Mouse (Mus musculus): ENCODE results near the gene Sept14. TPM values are rescaled to one million over a fixed set of nuclear protein-coding genes. Genes with fewer than 3 reads are reported as not detected.

The Sept14 gene
- total RNA-seq (2023): not detected

DNA sequence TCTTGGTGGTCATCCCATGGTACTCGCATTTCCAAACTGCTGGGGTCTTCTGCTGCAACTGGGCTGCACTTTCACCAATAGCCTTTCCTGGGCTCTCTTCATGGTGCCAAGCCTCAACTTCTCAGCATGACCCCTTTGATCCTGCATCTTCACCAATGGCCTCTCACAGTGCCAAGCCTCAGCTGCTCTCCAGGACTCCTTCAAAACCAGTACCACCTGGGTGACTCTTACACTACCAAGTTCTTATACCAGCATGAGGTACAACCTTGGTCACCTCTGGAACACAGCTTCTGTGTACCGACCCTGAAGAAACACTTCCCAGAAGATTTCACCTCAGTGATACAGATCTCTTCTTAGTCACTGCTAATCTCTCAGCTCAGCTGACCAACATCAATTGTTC lies at the start of gene Sept14:
TSS of gene Sept14 (minus strand) at position 101 of the 400 bp plus-strand sequence.

DNA sequence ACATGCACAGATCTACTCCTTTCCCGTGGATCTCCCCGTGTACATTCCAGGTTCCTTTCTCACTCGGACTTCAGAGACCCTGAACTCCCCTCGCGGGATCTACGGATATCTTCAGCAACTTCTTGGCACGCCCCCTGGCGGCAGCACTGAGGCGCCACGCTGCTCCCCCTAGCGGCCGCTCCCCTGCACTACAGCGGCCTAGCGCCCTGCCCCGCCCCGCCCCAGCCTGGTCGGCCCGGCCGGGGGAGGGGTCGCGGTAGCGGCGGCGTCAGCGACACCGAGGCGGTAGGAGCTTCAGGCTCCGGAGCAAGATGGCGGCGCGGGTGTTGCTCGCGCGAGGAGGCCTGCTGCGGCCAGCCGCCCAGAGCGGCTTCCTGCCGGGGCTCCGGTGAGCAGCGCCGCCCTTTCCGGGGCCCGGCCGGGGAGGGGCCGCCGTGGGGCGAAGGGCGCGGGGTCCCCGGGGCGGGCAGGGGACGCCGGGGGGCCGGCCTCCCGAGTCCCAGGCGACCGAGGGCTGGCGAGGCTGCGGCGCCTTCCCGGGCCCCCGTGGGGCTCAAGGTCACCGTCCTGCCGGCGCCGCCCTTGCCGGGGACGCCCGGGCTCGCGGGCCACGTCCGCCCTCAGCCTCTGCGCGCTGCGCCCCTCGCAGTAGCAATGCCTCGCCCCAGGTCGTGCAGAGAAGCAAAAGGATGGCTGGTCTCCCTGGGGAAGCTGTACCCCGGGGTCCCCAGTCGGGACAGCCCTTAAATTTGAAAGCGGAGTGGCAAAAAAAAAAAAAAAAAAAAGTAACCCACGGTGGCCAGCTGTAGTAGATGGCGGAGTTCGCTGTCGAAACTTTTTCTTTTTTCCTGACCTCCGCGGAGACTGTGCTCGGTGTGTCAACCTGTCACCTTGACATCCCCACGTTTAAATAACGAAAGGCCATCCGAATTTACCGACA lies 16.8 kb upstream of the Sept14 start, which contains the start of gene Nipsnap2:
TSS of gene Nipsnap2 (plus strand) at position 230 of the 940 bp plus-strand sequence.

DNA sequence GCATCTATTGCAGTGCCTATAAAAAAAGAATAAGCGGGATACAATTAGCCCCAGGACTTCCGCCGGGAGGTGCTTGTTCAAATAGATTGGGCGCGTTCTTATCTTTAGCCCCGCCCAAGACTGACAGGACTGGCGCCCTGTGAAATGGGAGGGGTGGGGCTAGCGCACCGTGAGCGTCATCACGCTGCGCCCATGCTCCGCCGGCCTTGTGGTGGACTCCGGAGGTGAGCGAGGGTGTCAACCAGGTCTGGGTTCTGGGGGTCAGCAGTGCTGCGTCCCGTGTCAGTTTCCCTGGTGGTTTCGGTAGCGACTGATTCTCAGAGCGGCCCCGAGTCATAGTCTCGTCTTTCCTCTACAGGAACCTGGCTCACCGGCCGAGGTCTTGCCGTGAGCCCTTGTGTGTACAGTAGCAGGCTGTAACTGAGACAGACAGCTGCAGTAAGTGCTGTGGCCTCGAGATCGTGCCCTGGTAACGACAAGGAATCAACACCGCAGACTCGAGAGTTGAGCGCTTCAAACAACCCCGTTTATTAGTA lies 7.1 kb upstream of the Sept14 start, which contains the start of gene Mrps17:
TSS of gene Mrps17 (plus strand) at position 172 of the 536 bp plus-strand sequence.

DNA sequence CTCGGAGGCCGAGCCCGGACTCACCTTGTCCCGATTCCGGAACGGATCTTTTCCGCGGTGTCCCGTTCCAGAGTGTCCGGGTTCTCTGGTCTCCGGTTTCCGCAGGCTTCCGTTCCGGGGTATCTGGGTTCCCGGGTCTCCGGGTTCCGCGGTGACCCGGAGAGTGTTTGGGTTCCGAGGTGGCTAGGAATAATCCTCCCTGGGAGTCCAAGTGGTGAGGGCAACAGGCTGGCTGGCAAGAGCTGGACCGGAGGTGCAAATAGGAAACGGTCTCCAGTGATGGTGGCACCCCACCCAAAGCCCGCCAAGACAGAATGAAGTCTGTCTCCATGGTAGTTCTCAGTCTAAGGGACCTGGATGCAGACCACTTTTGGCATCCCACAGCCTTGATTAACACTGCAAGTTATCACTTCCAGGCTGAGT lies 38.3 kb downstream of the Sept14 start, which contains the start of gene Zfp11:
TSS of gene Zfp11 (minus strand) at position 64 of the 423 bp plus-strand sequence.

Other genes with a start within 250 kb of the Sept14 start
- 173 TPM for gene Sfswap, start 207.3 kb downstream of the Sept14 start, total RNA-seq (2023)
- gene Mmp17, start 124.3 kb downstream of the Sept14 start, total RNA-seq (2023): 1.3 TPM
- 1.3 TPM for gene Zfp11, start 38.4 kb downstream of the Sept14 start, total RNA-seq (2023)
- 43.4 TPM for gene Mrps17, start 7.0 kb upstream of the Sept14 start, total RNA-seq (2023)
- gene Nipsnap2, start 16.6 kb upstream of the Sept14 start, total RNA-seq (2023): 41.2 TPM
- gene Psph, start 78.9 kb upstream of the Sept14 start, total RNA-seq (2023): 17.0 TPM
- 30.1 TPM for gene Sumf2, start 138.5 kb upstream of the Sept14 start, total RNA-seq (2023)
- gene Chchd2, start 179.0 kb upstream of the Sept14 start, total RNA-seq (2023): 159 TPM
- gene Zbed5, start 187.2 kb upstream of the Sept14 start, total RNA-seq (2023): 0.89 TPM
- gene Phkg1, start 190.0 kb upstream of the Sept14 start, total RNA-seq (2023): 0.68 TPM
- gene Nupr1l, start 200.0 kb upstream of the Sept14 start, total RNA-seq (2023): 2.3 TPM
- 10.6 TPM for gene Vkorc1l1, start 233.5 kb upstream of the Sept14 start, total RNA-seq (2023)

Measured in CD4-positive naive resting alpha-beta T cell, adult 57 days (primary cell).